Mouse (Mus musculus) midbrain, embryonic 14.5 days (tissue): ENCODE results near the gene Gprc5b. TPM values are rescaled to one million over a fixed set of nuclear protein-coding genes. Genes with fewer than 3 reads are reported as not detected.

Experiments
- ATAC-seq: fragments of 200-750 bp; cut with Nextera tagmentation; 2 replicates; pipeline ENCODE4 v1.8.0; 2017; ENCODE audit warnings: moderate number of reproducible peaks, moderate library complexity; ENCODE audit not compliant: low FRiP score, low TSS enrichment
- DNase-seq: peaks from one replicate; pipeline ENCODE4 v3.0.0-alpha.2; 2015
- H3K27ac ChIP-seq: fragments of 300-500 bp; sonication (generic); replicated peaks from 2 replicates; pipeline ENCODE4 v1.5.1; 2014; ENCODE audit warnings: mild to moderate bottlenecking, low read depth, low read length, moderate library complexity
- H3K27me3 ChIP-seq: fragments of 300-500 bp; sonication (generic); 2 replicates; pipeline ENCODE4 v1.6.1; 2014; ENCODE audit warnings: low read length, control low read depth, mixed read lengths; ENCODE audit not compliant: control insufficient read depth, insufficient read depth
- H3K36me3 ChIP-seq: fragments of 300-500 bp; sonication (generic); 2 replicates; pipeline ENCODE4 v1.6.1; 2014; ENCODE audit warnings: low read length, control low read depth; ENCODE audit not compliant: control insufficient read depth, insufficient read depth
- H3K4me1 ChIP-seq: fragments of 300-500 bp; sonication (generic); 2 replicates; pipeline ENCODE4 v1.6.1; 2014; ENCODE audit warnings: mild to moderate bottlenecking, antibody characterized with exemption, low read length, control low read depth; ENCODE audit not compliant: control insufficient read depth, insufficient read depth
- H3K4me2 ChIP-seq: fragments of 300-500 bp; sonication (generic); 2 replicates; pipeline ENCODE4 v1.6.1; 2014; ENCODE audit warnings: mild to moderate bottlenecking, low read length, moderate library complexity
- H3K4me3 ChIP-seq: fragments of 300-500 bp; sonication (generic); replicated peaks from 2 replicates; pipeline ENCODE4 v1.5.1; 2014; ENCODE audit warnings: low read depth, low read length
- H3K9ac ChIP-seq: fragments of 300-500 bp; sonication (generic); replicated peaks from 2 replicates; pipeline ENCODE4 v1.6.1; 2014; ENCODE audit warnings: mild to moderate bottlenecking, low read length, moderate library complexity
- H3K9me3 ChIP-seq: fragments of 300-500 bp; sonication (generic); 2 replicates; pipeline ENCODE4 v1.6.1; 2016; ENCODE audit warnings: low read length, control low read depth, mixed read lengths; ENCODE audit not compliant: control insufficient read depth
- WGBS: fragments of 180-500 bp; shearing (Covaris S2); extraction: QIAGEN DNeasy Blood & Tissue Kit; methylation state at CpG from one replicate; pipeline ENCODE4 v1.1.7; 2014; 5-methylcytosine and 5-hydroxymethylcytosine counted together
- polyA plus RNA-seq: library from polyadenylated mRNA; unstranded; fragments of >200 nt; fragmentation: Nextera tagmentation; extraction: Ambion mirVana; gene quantifications from 2 replicates; pipeline ENCODE4 v1.2.1, GENCODE M21; 2014

Gprc5b gene
- polyA plus RNA-seq, 1 experiment from 2014 or later: 11.7 TPM

DNA sequence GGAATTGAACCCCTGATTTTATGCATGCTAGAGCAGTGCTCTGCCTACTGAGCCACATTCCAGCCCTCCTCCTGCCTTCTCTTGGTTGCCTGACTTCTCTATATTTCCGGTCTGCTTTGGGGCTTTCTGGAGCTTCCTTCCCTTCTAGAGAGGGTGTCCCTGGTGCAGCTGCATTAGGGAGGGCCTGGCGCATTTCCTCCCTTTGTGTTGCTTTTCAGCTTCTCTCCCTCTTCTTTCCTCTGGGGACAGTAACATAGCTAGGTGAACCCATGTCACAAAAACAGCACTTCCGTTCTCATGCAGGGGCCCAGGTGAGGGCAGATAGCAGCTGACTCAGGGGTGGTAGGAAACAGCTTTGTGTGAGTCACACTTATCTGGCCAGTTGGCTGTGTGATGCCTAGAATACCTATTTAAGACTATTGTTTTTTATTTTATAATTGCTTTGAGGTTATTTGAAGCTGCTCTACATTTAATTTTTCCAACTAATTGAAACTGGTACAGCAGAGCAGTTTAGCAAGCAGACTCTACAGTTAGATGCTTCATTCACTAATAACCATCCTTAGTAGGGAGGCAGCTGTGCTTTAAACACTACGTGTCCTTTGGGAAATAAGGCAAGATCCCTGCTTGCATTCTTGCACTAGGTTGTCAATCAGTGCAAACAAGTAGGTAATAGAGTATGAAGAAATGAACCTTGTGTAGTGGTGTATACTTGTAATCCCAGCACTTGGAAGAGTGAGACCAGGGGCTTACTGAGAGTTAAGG is 72.4 kb downstream of the Gprc5b start:
- no peak overlapping the region for H3K27ac ChIP-seq
- peaks cover 7% of the 10 kb centered on the region; the same call in 1 of the 2 replicates for H3K4me1 ChIP-seq
- WGBS: 73% methylated on average over 4 of the region's 4 CpGs
- no peaks in the 10 kb centered on the region for H3K36me3 ChIP-seq
- H3K9ac ChIP-seq: no peak overlapping the region
- ATAC-seq (no peak), DNase-seq (no peak)
- H3K27me3 ChIP-seq: no peaks in the 10 kb centered on the region
- H3K4me2 ChIP-seq: no peak overlapping the region
- H3K4me3 ChIP-seq: no peak overlapping the region
- H3K9me3 ChIP-seq: no peaks in the 10 kb centered on the region

Other genes starting within 250 kb of the Gprc5b start
- 3.8 and 3.9 TPM in 2 replicates for gene Iqck, start 139.5 kb downstream of the Gprc5b start, polyA plus RNA-seq
- 64.9 and 69.5 TPM in 2 replicates for gene Knop1, start 139.0 kb downstream of the Gprc5b start, polyA plus RNA-seq
- 15.0 and 15.5 TPM in 2 replicates for gene Gpr139, start 189.4 kb upstream of the Gprc5b start, polyA plus RNA-seq